Mouse (Mus musculus) neural tube, embryonic 10.5 days (tissue): ENCODE results near the gene Nus1.

Experiments used
- DNase-seq: peaks from one replicate; pipeline ENCODE4 v3.0.0-alpha.2; 2017; ENCODE audit warnings: low spot score; ENCODE audit errors: extremely low spot score

Gene Nus1

GRCm38 (mm10) chr10:52417299-52417997, at the start of gene Nus1:
Nus1 (plus strand) TSS chr10:52417547.
- peak; percentile 97 for DNase-seq

- DNase-seq = no peak
Observed at GRCm38 (mm10) chr10:52368376-52368775, 49.0 kb upstream of the Nus1 start.

GRCm38 (mm10) chr10:52373834-52374233, 43.5 kb upstream of the Nus1 start:
- DNase-seq = no peak

GRCm38 (mm10) chr10:52374651-52375050, 42.7 kb upstream of the Nus1 start:
- no peak for DNase-seq

- DNase-seq = no peak
Observed at GRCm38 (mm10) chr10:52376422-52376821, 40.9 kb upstream of the Nus1 start.

- no peak for DNase-seq
Observed at GRCm38 (mm10) chr10:52377813-52378212, 39.5 kb upstream of the Nus1 start.

- no peak for DNase-seq
Observed at GRCm38 (mm10) chr10:52381321-52381801, 36.0 kb upstream of the Nus1 start.

- DNase-seq = peak; percentile 94
Observed at GRCm38 (mm10) chr10:52381845-52382591, 35.3 kb upstream of the Nus1 start, which contains the start of gene Gopc. Gopc (minus strand) TSS chr10:52382124.

- DNase-seq = no peak
Observed at GRCm38 (mm10) chr10:52383022-52383421, 34.3 kb upstream of the Nus1 start.

- DNase-seq = no peak
Observed at GRCm38 (mm10) chr10:52383522-52383921, 33.8 kb upstream of the Nus1 start.

- DNase-seq = no peak
Observed at GRCm38 (mm10) chr10:52384823-52385610, 32.3 kb upstream of the Nus1 start.

GRCm38 (mm10) chr10:52387192-52387591, 30.2 kb upstream of the Nus1 start:
- DNase-seq = no peak

GRCm38 (mm10) chr10:52388922-52389430, 28.4 kb upstream of the Nus1 start, which contains the start of gene Nepn:
Nepn (plus strand) TSS chr10:52388972.
- no peak for DNase-seq

GRCm38 (mm10) chr10:52389438-52389837, 27.9 kb upstream of the Nus1 start:
- DNase-seq = no peak

GRCm38 (mm10) chr10:52391208-52391607, 26.1 kb upstream of the Nus1 start:
- DNase-seq = no peak

GRCm38 (mm10) chr10:52396647-52397046, 20.7 kb upstream of the Nus1 start:
- DNase-seq = no peak

- no peak for DNase-seq
Observed at GRCm38 (mm10) chr10:52398715-52399114, 18.6 kb upstream of the Nus1 start.

- DNase-seq = no peak
Observed at GRCm38 (mm10) chr10:52399722-52400121, 17.6 kb upstream of the Nus1 start.

GRCm38 (mm10) chr10:52405160-52405559, 12.2 kb upstream of the Nus1 start:
- no peak for DNase-seq

- no peak for DNase-seq
Observed at GRCm38 (mm10) chr10:52407526-52407925, 9.8 kb upstream of the Nus1 start.

- no peak for DNase-seq
Observed at GRCm38 (mm10) chr10:52415020-52415419, 2.3 kb upstream of the Nus1 start.
